Mouse (Mus musculus) limb, embryonic 13.5 days (tissue): ENCODE data around the gene Zfp12. TPM values are rescaled to one million over a fixed set of nuclear protein-coding genes. Genes with fewer than 3 reads are reported as not detected.

Experiments used
- ATAC-seq: fragments of 200-750 bp; cut with Nextera tagmentation; 2 replicates; pipeline ENCODE4 v1.8.0; 2017; ENCODE audit warnings: low read depth, moderate number of reproducible peaks, moderate TSS enrichment; ENCODE audit not compliant: low FRiP score
- H3K27ac ChIP-seq: fragments of 300-500 bp; sonication (generic); 2 replicates; pipeline ENCODE4 v1.5.1; 2015; ENCODE audit warnings: inconsistent platforms, mild to moderate bottlenecking, moderate library complexity
- H3K27me3 ChIP-seq: fragments of 300-500 bp; sonication (generic); 2 replicates; pipeline ENCODE4 v1.6.1; 2015; ENCODE audit warnings: mild to moderate bottlenecking, inconsistent platforms
- H3K36me3 ChIP-seq: fragments of 300-500 bp; sonication (generic); 2 replicates; pipeline ENCODE4 v1.6.1; 2015; ENCODE audit warnings: inconsistent platforms, mild to moderate bottlenecking, moderate library complexity
- H3K4me1 ChIP-seq: fragments of 300-500 bp; sonication (generic); 2 replicates; pipeline ENCODE4 v1.6.1; 2015; ENCODE audit warnings: inconsistent platforms
- H3K4me2 ChIP-seq: fragments of 300-500 bp; sonication (generic); replicated peaks from 2 replicates; pipeline ENCODE4 v1.6.1; 2015; ENCODE audit warnings: inconsistent platforms, mild to moderate bottlenecking, moderate library complexity
- H3K4me3 ChIP-seq: fragments of 300-500 bp; sonication (generic); 2 replicates; pipeline ENCODE4 v1.5.1; 2015; ENCODE audit warnings: moderate library complexity, mild to moderate bottlenecking, inconsistent platforms
- H3K9ac ChIP-seq: fragments of 300-500 bp; sonication (generic); 2 replicates; pipeline ENCODE4 v1.6.1; 2015; ENCODE audit warnings: mild to moderate bottlenecking, inconsistent platforms
- H3K9me3 ChIP-seq: fragments of 300-500 bp; sonication (generic); 2 replicates; pipeline ENCODE4 v1.6.1; 2016; ENCODE audit warnings: inconsistent platforms
- WGBS: fragments of 180-500 bp; shearing (Covaris S2); methylation state at CpG from one replicate; pipeline ENCODE4 v1.1.7; 2015; 5-methylcytosine and 5-hydroxymethylcytosine counted together
- polyA plus RNA-seq: library from polyadenylated mRNA; unstranded; fragments of >200 nt; fragmentation: Nextera tagmentation; extraction: Ambion mirVana; gene quantifications from 2 replicates; pipeline ENCODE4 v1.2.1, GENCODE M21; 2015

The Zfp12 gene
- polyA plus RNA-seq, 1 experiment from 2014 or later: 21.5 TPM

GRCm38 (mm10) chr5:143269363-143270150 is 34.6 kb downstream of the Zfp12 start, which contains the start of gene Zfp316:
Gene Zfp316, minus strand, starts transcription at chr5:143270022.
- H3K27me3 ChIP-seq: no peaks in the 10 kb centered on the region
- WGBS: under 1% methylated on average over 77 of the region's 79 CpGs
- H3K27ac ChIP-seq: no peak within 1 kb of the TSS; the same call in 1 of the 2 replicates

GRCm38 (mm10) chr5:143270151-143270519 is 35.2 kb downstream of the Zfp12 start:
- 0 out of 2 replicates have a peak, but pooled peaks cover under 1% of the 10 kb centered on the region for H3K36me3 ChIP-seq
- H3K4me2 ChIP-seq: peak overlapping the region; percentile 89
- peak; percentile 17; the same call in 1 of the 2 replicates for ATAC-seq
- no peaks in the 10 kb centered on the region for H3K27me3 ChIP-seq
- H3K9me3 ChIP-seq: no peaks in the 10 kb centered on the region
- WGBS: 5% methylated on average over 12 of the region's 12 CpGs
- peaks cover 23% of the 10 kb centered on the region for H3K4me1 ChIP-seq
- H3K9ac ChIP-seq: peak overlapping the region; percentile 92
- H3K4me3 ChIP-seq: peak overlapping the region; percentile 89
- H3K27ac ChIP-seq: no peak overlapping the region

More at GRCm38 (mm10) chr5:143269363-143270150, 34.6 kb downstream of the Zfp12 start, which contains the start of gene Zfp316:
- Histone ChIP-seq H3K4me2 (peak within 1 kb of the TSS; percentile 89), H3K4me1 (peaks cover 23% of the 10 kb centered on the region), H3K4me3 (peak within 1 kb of the TSS; percentile 89), H3K9me3 (no peaks in the 10 kb centered on the region), H3K9ac (peak within 1 kb of the TSS; percentile 92), H3K36me3 (0 out of 2 replicates have a peak, but pooled peaks cover 6% of the 10 kb centered on the region)
- peak; percentile 83 for ATAC-seq

- WGBS: 87% methylated on average over 6 of the region's 6 CpGs
- Histone ChIP-seq H3K4me3 (no peak overlapping the region), H3K4me1 (peaks cover 23% of the 10 kb centered on the region), H3K9ac (no peak overlapping the region), H3K4me2 (no peak overlapping the region), H3K9me3 (no peaks in the 10 kb centered on the region), H3K27ac (no peak overlapping the region), H3K36me3 (no peaks in the 10 kb centered on the region), H3K27me3 (peaks cover 14% of the 10 kb centered on the region)
- no peak for ATAC-seq
These were observed 36.7 kb downstream of the Zfp12 start for GRCm38 (mm10) chr5:143271642-143272041.

- Histone ChIP-seq H3K4me3 (no peak overlapping the region), H3K4me1 (peaks cover 23% of the 10 kb centered on the region), H3K27me3 (peaks cover 19% of the 10 kb centered on the region), H3K9ac (no peak overlapping the region), H3K36me3 (no peaks in the 10 kb centered on the region), H3K9me3 (no peaks in the 10 kb centered on the region), H3K4me2 (no peak overlapping the region), H3K27ac (no peak overlapping the region)
- no peak for ATAC-seq
- 80% methylated on average over 3 of the region's 3 CpGs for WGBS
These were observed 37.1 kb downstream of the Zfp12 start for GRCm38 (mm10) chr5:143272108-143272507.

GRCm38 (mm10) chr5:143272540-143273330 is 37.8 kb downstream of the Zfp12 start:
- Histone ChIP-seq H3K36me3 (no peaks in the 10 kb centered on the region), H3K9me3 (no peaks in the 10 kb centered on the region), H3K4me1 (peaks cover 21% of the 10 kb centered on the region), H3K27ac (no peak overlapping the region), H3K9ac (no peak overlapping the region), H3K27me3 (peaks cover 25% of the 10 kb centered on the region), H3K4me2 (no peak overlapping the region), H3K4me3 (no peak overlapping the region)
- 89% methylated on average over 16 of the region's 16 CpGs for WGBS
- no peak for ATAC-seq

- peaks cover 4% of the 10 kb centered on the region for H3K4me1 ChIP-seq
- no peak overlapping the region for H3K4me3 ChIP-seq
- no peak overlapping the region for H3K4me2 ChIP-seq
- H3K27ac ChIP-seq: no peak overlapping the region
- no peak overlapping the region for H3K9ac ChIP-seq
- no peaks in the 10 kb centered on the region for H3K9me3 ChIP-seq
- peaks cover 50% of the 10 kb centered on the region for H3K27me3 ChIP-seq
- no peak for ATAC-seq
- H3K36me3 ChIP-seq: no peaks in the 10 kb centered on the region
- 39% methylated on average over 5 of the region's 5 CpGs for WGBS
These were observed 40.8 kb downstream of the Zfp12 start for GRCm38 (mm10) chr5:143275761-143276160.

GRCm38 (mm10) chr5:143279247-143279646 is 44.3 kb downstream of the Zfp12 start:
- WGBS: 41% methylated on average over 10 of the region's 10 CpGs
- H3K9me3 ChIP-seq: no peaks in the 10 kb centered on the region
- no peak overlapping the region for H3K27ac ChIP-seq
- no peak overlapping the region for H3K4me2 ChIP-seq
- no peak overlapping the region for H3K9ac ChIP-seq
- H3K4me1 ChIP-seq: no peaks in the 10 kb centered on the region
- H3K27me3 ChIP-seq: peaks cover 71% of the 10 kb centered on the region
- ATAC-seq: no peak
- H3K4me3 ChIP-seq: no peak overlapping the region
- no peaks in the 10 kb centered on the region for H3K36me3 ChIP-seq

- Histone ChIP-seq H3K9ac (no peak overlapping the region), H3K9me3 (no peaks in the 10 kb centered on the region), H3K4me3 (no peak overlapping the region), H3K4me2 (no peak overlapping the region), H3K27me3 (peaks cover 86% of the 10 kb centered on the region), H3K4me1 (peaks cover 16% of the 10 kb centered on the region), H3K36me3 (peaks cover 8% of the 10 kb centered on the region; the same call in 1 of the 2 replicates), H3K27ac (no peak overlapping the region)
- ATAC-seq: no peak
- WGBS: 41% methylated on average over 6 of the region's 6 CpGs
These were observed 49.8 kb downstream of the Zfp12 start for GRCm38 (mm10) chr5:143284762-143285161.

- Histone ChIP-seq H3K4me1 (peaks cover 21% of the 10 kb centered on the region), H3K4me3 (peak overlapping the region; percentile 35), H3K4me2 (peak overlapping the region; percentile 59), H3K9ac (peak overlapping the region; percentile 21; the same call in 1 of the 2 replicates), H3K27ac (no peak overlapping the region), H3K27me3 (peaks cover 97% of the 10 kb centered on the region), H3K36me3 (peaks cover 8% of the 10 kb centered on the region; the same call in 1 of the 2 replicates), H3K9me3 (no peaks in the 10 kb centered on the region)
- 2% methylated on average over 48 of the region's 48 CpGs for WGBS
- ATAC-seq: peak; percentile 18; the same call in 1 of the 2 replicates
These were observed 52.9 kb downstream of the Zfp12 start for GRCm38 (mm10) chr5:143287774-143288328.

GRCm38 (mm10) chr5:143288378-143288911 is 53.5 kb downstream of the Zfp12 start:
- Histone ChIP-seq H3K4me3 (peak overlapping the region; percentile 35), H3K27ac (no peak overlapping the region), H3K36me3 (peaks cover 8% of the 10 kb centered on the region; the same call in 1 of the 2 replicates), H3K9me3 (no peaks in the 10 kb centered on the region), H3K9ac (peak overlapping the region; percentile 21; the same call in 1 of the 2 replicates), H3K4me1 (peaks cover 27% of the 10 kb centered on the region), H3K27me3 (peaks cover 97% of the 10 kb centered on the region), H3K4me2 (peak overlapping the region; percentile 59)
- 9% methylated on average over 9 of the region's 9 CpGs for WGBS
- no peak for ATAC-seq

- Histone ChIP-seq H3K4me2 (no peak overlapping the region), H3K4me1 (peaks cover 33% of the 10 kb centered on the region), H3K27me3 (peaks cover 100% of the 10 kb centered on the region), H3K9me3 (no peaks in the 10 kb centered on the region), H3K36me3 (peaks cover 8% of the 10 kb centered on the region; the same call in 1 of the 2 replicates), H3K4me3 (no peak overlapping the region), H3K27ac (no peak overlapping the region), H3K9ac (no peak overlapping the region)
- 74% methylated on average over 9 of the region's 9 CpGs for WGBS
- ATAC-seq: no peak
These were observed 54.3 kb downstream of the Zfp12 start for GRCm38 (mm10) chr5:143289299-143289698.
